Mouse (Mus musculus): ENCODE results near the gene Vmn1r152.
"Not testable (repeated sequence)": the region's sequence is repeated elsewhere in the genome, so short reads cannot be mapped to it uniquely, and the experiment has no call there.

Gene Vmn1r152

DNA sequence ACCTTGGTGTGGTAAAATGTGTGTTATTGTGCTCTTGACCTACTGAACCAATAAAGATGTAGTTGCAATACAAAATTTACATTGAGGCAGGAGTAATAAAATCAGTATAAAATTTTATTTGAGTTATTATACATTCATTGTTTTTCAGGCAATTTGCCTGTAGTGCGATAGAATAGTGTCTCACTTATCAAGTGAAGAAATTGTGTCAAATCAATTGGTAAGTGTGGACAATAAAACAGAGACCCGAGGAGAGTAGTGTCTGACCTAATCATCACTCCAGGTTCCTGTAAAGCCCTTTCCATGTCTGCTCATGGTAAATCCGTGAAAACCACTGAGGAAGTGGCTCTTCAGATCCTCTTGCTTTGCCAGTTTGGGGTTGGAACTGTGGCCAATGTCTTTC is at the start of gene Vmn1r152:
Vmn1r152 (plus strand) TSS at position 301 of the 400 bp plus-strand sequence.
- DNase-seq (ENCODE audit: low read depth), result not testable (repeated sequence)

DNA sequence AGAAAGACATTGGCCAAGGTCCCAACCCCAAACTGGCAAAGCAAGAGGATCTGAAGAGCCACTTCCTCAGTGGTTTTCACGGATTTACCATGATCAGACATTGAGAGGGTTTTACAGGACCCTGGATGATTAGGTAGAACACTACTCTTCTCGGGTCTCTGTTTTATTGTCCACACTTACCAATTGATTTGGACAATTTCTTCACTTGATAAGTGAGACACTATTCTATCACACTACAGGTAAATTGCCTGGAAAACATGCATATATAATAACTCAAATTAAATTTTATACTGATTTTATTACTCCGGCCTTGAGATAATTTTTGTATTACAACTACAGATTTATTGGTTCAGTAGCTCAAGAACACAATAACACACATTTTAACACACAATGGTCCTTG is 23.2 kb upstream of the Vmn1r152 start, which contains the start of gene Vmn1r151:
Vmn1r151 (minus strand) TSS at position 101 of the 400 bp plus-strand sequence.
- not testable (repeated sequence) for DNase-seq (ENCODE audit: low read depth)

DNA sequence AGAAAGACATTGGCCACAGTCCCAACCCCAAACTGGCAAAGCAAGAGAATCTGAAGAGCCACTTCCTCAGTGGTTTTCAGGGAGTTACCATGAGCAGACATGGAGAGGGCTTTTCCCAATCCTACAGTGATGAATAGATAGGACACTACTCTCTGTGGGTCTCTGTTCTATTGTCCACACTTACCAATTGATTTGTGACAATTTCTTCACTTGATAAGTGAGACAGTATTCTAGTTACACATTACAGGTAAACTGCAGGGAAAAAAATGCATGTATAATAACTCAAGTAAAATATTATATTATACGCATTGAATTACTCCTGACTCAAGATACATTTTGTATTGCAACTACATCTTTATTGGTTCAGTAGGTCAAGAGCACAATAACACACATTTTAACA is 12.0 kb downstream of the Vmn1r152 start, which contains the start of gene Gm8677:
Gm8677 (minus strand) TSS at position 101 of the 400 bp plus-strand sequence.
- DNase-seq (ENCODE audit: low read depth), result not testable (repeated sequence)

DNA sequence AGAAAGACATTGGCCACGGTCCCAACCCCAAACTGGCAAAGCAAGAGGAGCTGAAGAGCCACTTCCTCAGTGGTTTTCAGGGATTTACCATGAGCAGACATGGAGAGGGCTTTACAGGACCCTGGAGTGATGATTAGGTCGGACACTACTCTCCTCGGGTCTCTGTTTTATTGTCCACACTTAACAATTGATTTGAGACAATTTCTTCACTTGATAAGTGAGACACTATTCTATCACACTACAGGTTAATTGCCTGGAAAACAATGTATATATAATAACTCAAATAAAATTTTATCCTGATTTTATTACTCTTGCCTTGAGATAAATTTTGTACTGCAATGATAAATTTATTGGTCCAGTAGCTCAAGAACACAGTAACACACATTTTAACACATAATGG is 42.5 kb downstream of the Vmn1r152 start, which contains the start of gene Gm4201:
Gm4201 (minus strand) TSS at position 101 of the 400 bp plus-strand sequence.
- DNase-seq (ENCODE audit: low read depth), result not testable (repeated sequence)
